Mouse (Mus musculus): ENCODE data around the gene Srsf1. TPM values are rescaled to one million over a fixed set of nuclear protein-coding genes. Genes with fewer than 3 reads are reported as not detected.

Srsf1 gene
- polyA plus RNA-seq, 1 experiment = 547 TPM

- Histone ChIP-seq H3K4me3 (ENCODE audit: low read depth, low read length) (no peak overlapping the region), H3K27ac (ENCODE audit: insufficient read depth, low read length) (no peak overlapping the region; the same call in 1 of the 2 replicates), H3K36me3 (ENCODE audit: control insufficient read depth, insufficient read depth, low read length, poor library complexity, severe bottlenecking) (no peaks in the 10 kb centered on the region), H3K27me3 (ENCODE audit: control insufficient read depth, insufficient read depth, low read length, poor library complexity, severe bottlenecking) (no peaks in the 10 kb centered on the region), H3K4me1 (ENCODE audit: control insufficient read depth, insufficient read depth, low read length) (no peaks in the 10 kb centered on the region), H3K9ac (ENCODE audit: low read depth, poor library complexity, severe bottlenecking) (no peak overlapping the region), H3K9me3 (replicated peaks; ENCODE audit: control insufficient read depth, insufficient read depth, low read length, poor library complexity, severe bottlenecking) (no peaks in the 10 kb centered on the region)
- no peak for TF ChIP-seq POLR2A (IDR thresholded peaks at IDR 0.05; ENCODE audit: insufficient read depth, low read length)
- TF ChIP-seq CTCF (IDR thresholded peaks at IDR 0.05; ENCODE audit: low read depth, low read length) = no peak
- peak; percentile 84 for TF ChIP-seq EP300 (IDR thresholded peaks at IDR 0.05; ENCODE audit: insufficient read depth, low read depth, low read length)
Observed at GRCm38 (mm10) chr11:88009542-88010190, 37.5 kb upstream of the Srsf1 start.

GRCm38 (mm10) chr11:88011208-88011913 is 35.8 kb upstream of the Srsf1 start:
- TF ChIP-seq CTCF (IDR thresholded peaks at IDR 0.05; ENCODE audit: low read depth, low read length) (no peak), POLR2A (IDR thresholded peaks at IDR 0.05; ENCODE audit: insufficient read depth, low read length) (no peak), EP300 (IDR thresholded peaks at IDR 0.05; ENCODE audit: insufficient read depth, low read depth, low read length) (no peak)
- Histone ChIP-seq H3K9me3 (replicated peaks; ENCODE audit: control insufficient read depth, insufficient read depth, low read length, poor library complexity, severe bottlenecking) (no peaks in the 10 kb centered on the region), H3K9ac (ENCODE audit: low read depth, poor library complexity, severe bottlenecking) (no peak overlapping the region), H3K4me3 (ENCODE audit: low read depth, low read length) (no peak overlapping the region), H3K27ac (ENCODE audit: insufficient read depth, low read length) (no peak overlapping the region), H3K36me3 (ENCODE audit: control insufficient read depth, insufficient read depth, low read length, poor library complexity, severe bottlenecking) (no peaks in the 10 kb centered on the region), H3K4me1 (ENCODE audit: control insufficient read depth, insufficient read depth, low read length) (peaks cover 2% of the 10 kb centered on the region), H3K27me3 (ENCODE audit: control insufficient read depth, insufficient read depth, low read length, poor library complexity, severe bottlenecking) (no peaks in the 10 kb centered on the region)

GRCm38 (mm10) chr11:88011914-88012419 is 35.2 kb upstream of the Srsf1 start:
- Histone ChIP-seq H3K36me3 (ENCODE audit: control insufficient read depth, insufficient read depth, low read length, poor library complexity, severe bottlenecking) (no peaks in the 10 kb centered on the region), H3K27ac (ENCODE audit: insufficient read depth, low read length) (no peak overlapping the region), H3K4me1 (ENCODE audit: control insufficient read depth, insufficient read depth, low read length) (peaks cover 2% of the 10 kb centered on the region), H3K4me3 (ENCODE audit: low read depth, low read length) (no peak overlapping the region), H3K9me3 (replicated peaks; ENCODE audit: control insufficient read depth, insufficient read depth, low read length, poor library complexity, severe bottlenecking) (no peaks in the 10 kb centered on the region), H3K27me3 (ENCODE audit: control insufficient read depth, insufficient read depth, low read length, poor library complexity, severe bottlenecking) (no peaks in the 10 kb centered on the region), H3K9ac (ENCODE audit: low read depth, poor library complexity, severe bottlenecking) (no peak overlapping the region)
- TF ChIP-seq CTCF (IDR thresholded peaks at IDR 0.05; ENCODE audit: low read depth, low read length) (no peak), POLR2A (IDR thresholded peaks at IDR 0.05; ENCODE audit: insufficient read depth, low read length) (no peak), EP300 (IDR thresholded peaks at IDR 0.05; ENCODE audit: insufficient read depth, low read depth, low read length) (no peak)

- Histone ChIP-seq H3K27me3 (ENCODE audit: control insufficient read depth, insufficient read depth, low read length, poor library complexity, severe bottlenecking) (no peaks in the 10 kb centered on the region), H3K36me3 (ENCODE audit: control insufficient read depth, insufficient read depth, low read length, poor library complexity, severe bottlenecking) (no peaks in the 10 kb centered on the region), H3K27ac (ENCODE audit: insufficient read depth, low read length) (no peak overlapping the region), H3K9ac (ENCODE audit: low read depth, poor library complexity, severe bottlenecking) (no peak overlapping the region), H3K9me3 (replicated peaks; ENCODE audit: control insufficient read depth, insufficient read depth, low read length, poor library complexity, severe bottlenecking) (no peaks in the 10 kb centered on the region), H3K4me3 (ENCODE audit: low read depth, low read length) (no peak overlapping the region), H3K4me1 (ENCODE audit: control insufficient read depth, insufficient read depth, low read length) (peaks cover 2% of the 10 kb centered on the region)
- TF ChIP-seq EP300 (IDR thresholded peaks at IDR 0.05; ENCODE audit: insufficient read depth, low read depth, low read length) (no peak), CTCF (IDR thresholded peaks at IDR 0.05; ENCODE audit: low read depth, low read length) (no peak), POLR2A (IDR thresholded peaks at IDR 0.05; ENCODE audit: insufficient read depth, low read length) (no peak)
Observed at GRCm38 (mm10) chr11:88012621-88013244, 34.4 kb upstream of the Srsf1 start.

- Histone ChIP-seq H3K9ac (ENCODE audit: low read depth, poor library complexity, severe bottlenecking) (no peak overlapping the region), H3K9me3 (replicated peaks; ENCODE audit: control insufficient read depth, insufficient read depth, low read length, poor library complexity, severe bottlenecking) (no peaks in the 10 kb centered on the region)
- TF ChIP-seq POLR2A (IDR thresholded peaks at IDR 0.05; ENCODE audit: insufficient read depth, low read length) = no peak
- no peak for TF ChIP-seq CTCF (IDR thresholded peaks at IDR 0.05; ENCODE audit: low read depth, low read length)
- no peak for TF ChIP-seq EP300 (IDR thresholded peaks at IDR 0.05; ENCODE audit: insufficient read depth, low read depth, low read length)
Observed at GRCm38 (mm10) chr11:88013632-88014031, 33.5 kb upstream of the Srsf1 start.

More at GRCm38 (mm10) chr11:88013632-88014031, 33.5 kb upstream of the Srsf1 start:
- Histone ChIP-seq H3K4me3 (ENCODE audit: low read depth, low read length) (0 out of 2 replicates have a peak overlapping the region, but pooled peaks have one; percentile 6), H3K4me1 (ENCODE audit: control insufficient read depth, insufficient read depth, low read length) (peaks cover 4% of the 10 kb centered on the region), H3K27me3 (ENCODE audit: control insufficient read depth, insufficient read depth, low read length, poor library complexity, severe bottlenecking) (no peaks in the 10 kb centered on the region), H3K27ac (ENCODE audit: insufficient read depth, low read length) (no peak overlapping the region), H3K36me3 (ENCODE audit: control insufficient read depth, insufficient read depth, low read length, poor library complexity, severe bottlenecking) (no peaks in the 10 kb centered on the region)

Measured in ES-Bruce4 (cell line).